Mouse (Mus musculus) monocyte, adult 2 months (primary cell): ENCODE data around the gene Tmem213.

Experiments used
- DNase-seq, 2 experiments: peaks; one replicate each; pipeline ENCODE4 v3.0.0; 2022; ENCODE audit warnings: low spot score in 2 of 2, low read depth in 1 of 2

Tmem213 gene

DNA sequence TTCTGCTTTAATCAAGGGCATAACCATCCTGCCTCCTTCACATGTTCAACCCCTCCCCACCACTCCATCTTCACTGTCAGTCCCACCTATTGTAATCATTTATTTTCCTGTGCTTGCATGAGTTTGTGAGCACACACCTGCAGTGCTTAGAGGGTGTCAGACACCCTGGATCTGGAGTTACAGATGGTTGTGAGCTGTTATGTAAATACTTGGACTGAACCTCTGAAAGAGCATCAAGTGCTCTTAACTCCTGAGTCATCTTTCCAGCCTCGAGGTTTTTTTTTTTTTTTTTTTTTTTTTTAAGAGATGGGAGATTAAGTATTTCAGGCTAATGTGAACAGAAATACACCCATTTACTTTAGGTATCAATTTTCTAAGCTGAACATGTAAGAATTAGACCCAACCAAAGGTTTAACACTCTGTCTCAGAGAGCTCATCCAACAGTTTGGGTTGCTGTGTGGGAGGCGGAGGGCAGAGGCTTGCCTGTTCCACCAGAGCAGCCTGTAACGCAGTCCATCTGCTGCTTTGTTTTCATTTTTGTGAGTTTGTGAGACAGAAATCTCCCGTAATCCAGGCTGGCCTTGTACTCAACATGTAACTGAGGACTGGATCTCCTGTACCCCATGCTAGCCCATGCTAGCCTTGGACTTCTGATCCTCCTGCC, 7.2 kb downstream of the Tmem213 start:
- no peak for DNase-seq

DNA sequence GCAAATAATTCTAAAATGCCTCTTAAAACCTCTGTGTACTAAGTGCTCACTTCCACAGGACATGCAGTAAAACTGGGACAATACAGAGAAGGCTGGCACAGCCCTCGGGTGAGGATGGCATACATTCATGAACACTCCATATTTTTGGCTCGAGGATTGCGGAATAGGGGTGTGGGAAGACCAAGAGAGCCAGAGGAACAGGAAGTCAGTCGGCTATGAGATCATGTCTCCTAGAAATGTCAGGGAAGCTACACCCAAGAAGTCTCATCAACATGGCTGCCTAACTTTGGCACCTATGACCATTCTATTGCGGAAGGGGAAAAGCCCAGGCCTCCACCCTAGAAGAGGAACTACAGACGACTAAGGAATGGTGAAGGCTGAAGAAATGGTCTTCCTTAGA, 9.3 kb downstream of the Tmem213 start:
- no peak for DNase-seq

- DNase-seq: no peak
Measured at GRCm38 (mm10) chr6:38120681-38121371, 11.8 kb downstream of the Tmem213 start.

GRCm38 (mm10) chr6:38121843-38122242, 12.8 kb downstream of the Tmem213 start:
- no peak for DNase-seq

GRCm38 (mm10) chr6:38122791-38123190, 13.7 kb downstream of the Tmem213 start:
- DNase-seq: no peak

DNA sequence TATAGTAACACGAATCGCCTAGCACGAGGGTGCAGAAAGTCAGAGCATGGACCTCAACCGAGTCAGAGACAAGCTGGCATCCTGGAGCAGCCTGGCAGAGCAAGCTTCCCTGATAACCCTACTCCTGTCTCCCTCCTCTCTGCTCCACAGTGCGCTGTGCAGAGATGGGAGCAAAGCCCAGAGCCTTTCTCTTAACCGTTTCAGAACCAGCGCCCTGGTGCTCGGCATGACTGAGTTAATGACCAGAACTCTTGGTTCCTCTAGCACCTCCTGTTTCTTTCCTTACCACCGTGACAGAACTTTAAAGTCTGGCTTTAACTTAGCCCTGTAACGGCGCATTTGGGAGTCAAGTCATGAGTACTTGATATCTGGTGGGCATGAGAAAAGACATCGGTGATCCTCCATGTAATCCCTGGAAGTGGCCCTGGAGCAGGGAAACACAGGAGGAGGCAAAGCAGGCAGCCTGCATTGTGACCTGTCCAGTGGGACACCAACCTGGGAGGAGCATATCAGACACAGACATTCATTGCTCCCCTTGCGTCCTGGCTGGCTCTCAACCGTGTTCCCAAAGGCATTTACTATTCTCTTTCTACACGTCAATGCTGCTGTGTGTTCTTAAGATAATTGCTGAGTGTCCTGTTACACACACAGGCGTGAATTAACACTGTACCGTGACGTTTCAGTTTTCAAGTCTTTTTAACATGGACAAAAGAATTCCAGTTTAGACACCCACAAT, 14.6 kb downstream of the Tmem213 start:
- no peak for DNase-seq

DNA sequence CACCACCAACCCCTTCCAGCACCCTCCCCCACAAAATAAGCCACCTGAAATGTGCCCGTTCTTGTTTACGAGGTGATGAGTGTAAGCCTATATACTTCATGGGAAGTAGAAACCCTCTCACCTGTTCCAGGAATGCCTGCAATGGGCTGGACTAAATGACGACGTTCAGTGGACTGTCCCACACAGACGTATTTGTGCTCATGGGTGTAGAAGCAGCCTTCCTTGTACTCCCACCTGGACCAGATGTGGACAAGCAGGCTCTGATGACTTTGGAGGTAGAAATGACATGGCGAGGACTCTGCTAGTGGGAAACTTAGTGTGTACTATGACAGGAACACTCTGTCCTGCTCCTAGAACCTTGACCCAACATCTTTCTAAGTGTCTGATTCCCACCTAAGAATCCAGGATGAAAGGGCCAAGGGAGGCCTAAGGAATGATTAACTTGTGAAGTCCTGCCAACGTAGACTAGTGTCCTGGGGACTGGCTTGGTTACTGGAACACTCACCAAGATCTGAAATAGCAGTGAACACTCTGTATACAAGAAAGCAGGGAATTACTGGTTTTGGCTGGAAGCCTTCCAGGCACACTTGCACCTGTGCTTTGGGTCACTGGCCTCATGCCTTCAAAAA, 15.3 kb downstream of the Tmem213 start, which contains the start of gene Atp6v0a4:
TSS of gene Atp6v0a4 (minus strand) at position 380 of the 629 bp plus-strand sequence.
- DNase-seq: no peak

DNA sequence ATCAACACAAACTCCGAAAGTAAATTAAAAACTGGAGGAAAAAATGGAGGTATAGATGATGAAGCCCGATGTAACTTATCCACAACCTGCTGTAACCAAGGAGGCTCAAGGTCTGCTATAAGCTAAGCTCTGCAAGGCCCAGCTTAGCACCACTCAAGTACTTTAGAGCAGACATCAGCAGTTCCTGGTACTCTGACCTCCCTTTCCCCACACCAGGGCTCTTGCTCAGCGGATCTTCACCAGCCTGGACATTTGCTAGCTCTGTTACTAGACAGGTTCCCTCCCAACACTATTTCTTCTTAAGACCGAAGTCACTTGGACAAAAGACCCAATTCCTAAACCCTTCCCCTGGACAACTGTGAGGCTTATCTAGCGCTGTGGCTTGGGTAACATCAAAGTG, 15.8 kb downstream of the Tmem213 start:
- no peak for DNase-seq

DNA sequence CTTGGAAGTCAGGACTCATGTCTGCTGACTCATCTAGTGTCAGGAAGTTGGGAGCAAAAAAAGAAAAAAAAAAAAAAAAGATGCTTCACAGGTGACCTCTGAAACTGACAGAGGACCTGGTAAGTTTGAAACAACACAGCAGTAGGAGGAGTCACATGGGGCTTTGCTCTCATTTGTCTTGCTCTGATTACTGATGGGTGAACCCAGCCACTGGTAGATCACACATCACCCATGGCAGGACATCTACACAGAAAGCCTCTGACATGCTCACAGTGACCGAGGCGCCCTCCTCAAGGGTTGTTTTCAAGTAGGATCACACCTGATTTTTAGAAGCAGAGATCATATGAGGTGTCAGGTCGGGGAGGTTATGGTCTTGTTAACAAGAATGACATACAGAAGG, 16.4 kb downstream of the Tmem213 start:
- DNase-seq: no peak

GRCm38 (mm10) chr6:38128115-38128514, 19.1 kb downstream of the Tmem213 start:
- no peak for DNase-seq

- DNase-seq: no peak
Measured at GRCm38 (mm10) chr6:38129883-38130282, 20.8 kb downstream of the Tmem213 start.

DNA sequence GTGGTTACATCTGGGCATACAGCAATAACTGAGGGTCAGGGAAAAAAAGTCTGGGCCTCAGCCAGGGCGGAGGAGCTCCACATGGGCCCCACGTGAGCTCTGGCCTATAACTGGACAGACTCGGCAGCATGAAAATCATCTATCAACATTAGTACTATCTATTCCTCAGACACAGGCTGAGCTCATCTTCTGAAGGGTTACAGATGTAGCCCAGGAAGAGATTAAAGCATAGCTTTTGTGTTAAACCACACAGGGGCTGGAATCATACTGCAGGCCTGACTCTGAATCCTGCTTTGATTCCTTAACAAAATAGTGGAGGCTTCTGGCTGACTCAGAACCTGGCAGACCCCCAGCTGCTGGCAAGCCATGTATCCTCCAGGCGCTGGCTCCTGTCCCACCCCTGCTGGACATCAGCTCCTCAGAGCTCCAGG, 22.8 kb downstream of the Tmem213 start:
- no peak for DNase-seq

- no peak for DNase-seq
Measured at GRCm38 (mm10) chr6:38134806-38135559, 25.9 kb downstream of the Tmem213 start.

DNA sequence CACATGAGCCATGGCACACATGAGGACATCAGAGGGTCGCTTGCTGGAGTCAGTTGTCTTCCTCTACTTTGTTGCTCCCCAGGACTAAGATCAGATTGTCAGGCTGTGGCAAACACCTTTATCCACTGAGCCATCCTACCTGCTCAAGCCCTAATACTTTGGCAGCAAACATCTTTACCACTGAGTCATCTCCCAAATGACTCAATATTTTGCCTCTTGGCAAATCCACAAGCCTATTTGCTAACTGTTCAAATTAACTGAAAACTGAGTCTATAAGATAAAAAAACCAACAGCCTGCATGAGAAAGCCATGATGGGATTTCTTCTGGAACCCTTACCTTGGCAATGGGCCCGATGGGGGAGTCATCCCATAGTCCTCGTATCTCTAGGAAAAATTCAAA, 30.0 kb downstream of the Tmem213 start:
- no peak for DNase-seq

- no peak for DNase-seq
Measured at GRCm38 (mm10) chr6:38140402-38140801, 31.3 kb downstream of the Tmem213 start.

GRCm38 (mm10) chr6:38144161-38144998, 35.3 kb downstream of the Tmem213 start:
- no peak for DNase-seq

- DNase-seq: no peak
Measured at GRCm38 (mm10) chr6:38145463-38146065, 36.5 kb downstream of the Tmem213 start.

GRCm38 (mm10) chr6:38147301-38147700, 38.2 kb downstream of the Tmem213 start:
- no peak for DNase-seq

DNA sequence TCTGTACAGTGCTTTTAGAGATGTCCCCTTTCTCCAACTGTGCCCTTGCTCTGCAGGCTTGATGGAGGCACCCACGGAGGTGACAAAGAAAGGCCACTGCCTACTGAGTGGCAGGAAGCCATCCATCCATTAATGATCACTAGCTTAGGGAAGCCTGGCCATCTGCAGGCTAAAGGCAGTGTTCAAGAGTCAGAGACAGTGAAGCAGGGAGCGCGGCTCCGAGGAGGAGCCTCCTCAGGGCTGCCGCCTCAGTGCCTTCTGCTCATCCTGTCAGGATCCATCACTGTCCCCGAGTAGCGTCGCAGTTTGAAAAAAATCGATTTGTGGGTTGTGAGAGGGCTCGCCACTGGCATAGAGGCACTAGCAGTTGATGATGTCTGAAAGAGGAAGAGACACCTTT, 39.6 kb downstream of the Tmem213 start:
- no peak for DNase-seq

- no peak for DNase-seq
Measured at GRCm38 (mm10) chr6:38149483-38149882, 40.4 kb downstream of the Tmem213 start.
